Mouse (Mus musculus): Measurements from ENCODE around the gene Rnf227.

GRCm38 (mm10) chr11:69373223-69373965 is 33.1 kb downstream of the Rnf227 start:
- no peak for TF ChIP-seq POLR2A (IDR thresholded peaks at IDR 0.05; ENCODE audit: insufficient read depth, low read length)
- TF ChIP-seq CTCF (IDR thresholded peaks at IDR 0.05; ENCODE audit: low read depth, low read length) = no peak
